Mouse (Mus musculus): ENCODE data around the gene Cep290.

Cep290 gene

GRCm38 (mm10) chr10:100598339-100598738, 111.0 kb downstream of the Cep290 start:
- WGBS = 89% methylated on average over 3 of the region's 3 CpGs

GRCm38 (mm10) chr10:100603511-100603910, 116.2 kb downstream of the Cep290 start:
- WGBS = 87% methylated on average over 9 of the region's 9 CpGs

GRCm38 (mm10) chr10:100604254-100604653, 116.9 kb downstream of the Cep290 start:
- 65% methylated on average over 2 of the region's 2 CpGs for WGBS

GRCm38 (mm10) chr10:100617233-100617903, 130.0 kb downstream of the Cep290 start:
- whole genome bisulfite sequencing = 51% methylated on average over 6 of the region's 6 CpGs

GRCm38 (mm10) chr10:100619474-100619873, 132.1 kb downstream of the Cep290 start:
- 83% methylated on average over 7 of the region's 7 CpGs for WGBS

- WGBS = 94% methylated on average over 12 of the region's 12 CpGs
These were observed 132.7 kb downstream of the Cep290 start for GRCm38 (mm10) chr10:100620040-100620439.

GRCm38 (mm10) chr10:100622494-100622893, 135.1 kb downstream of the Cep290 start:
- WGBS = 87% methylated on average over 3 of the region's 3 CpGs
